Mouse (Mus musculus) v-Abl transformed pro-B cells (cell line): Measurements from ENCODE around the gene Adipor2.

Source experiments
- in situ Hi-C, 2 experiments: fragments of 400-800 bp; cut with MboI; formaldehyde crosslinking; loops; one replicate each; pipeline ENCODE4 v1.15.1; 2025; ENCODE audit not compliant: unreplicated experiment in 2 of 2

Gene Adipor2

GRCm38 (mm10) chr6:119328521-119329115, 88.9 kb downstream of the Adipor2 start:
- in situ Hi-C loops, result loop anchor here in 1 of 2 experiments (25.0 kb wide), 2 partner anchors 916 to 1141 kb away; partner anchors contain the start of genes Bms1 and Ret

DNA sequence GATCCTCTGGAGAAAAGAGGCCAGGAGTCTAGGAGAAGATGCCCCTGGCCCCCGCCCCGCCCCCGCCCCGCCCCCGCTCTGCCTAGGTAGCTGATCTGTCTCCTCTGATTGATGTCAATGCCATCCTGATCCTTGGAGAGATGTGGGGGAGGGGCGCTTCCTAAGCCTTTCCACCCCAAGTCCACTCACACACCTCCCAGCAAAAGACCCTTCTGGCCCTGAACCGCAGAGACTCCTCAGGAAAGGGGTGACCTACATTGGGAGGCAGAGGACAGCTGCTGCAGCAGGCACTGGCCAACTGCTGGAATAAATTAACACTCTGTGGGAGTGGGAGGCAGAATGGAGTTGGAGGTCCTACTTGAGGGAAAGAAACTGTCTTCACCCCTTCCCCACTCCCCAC, 91.0 kb downstream of the Adipor2 start:
- in situ Hi-C loops, result loop anchor here in 1 of 2 experiments (25.0 kb wide), 2 partner anchors 914 to 1139 kb away; partner anchors contain the start of genes Bms1 and Ret

DNA sequence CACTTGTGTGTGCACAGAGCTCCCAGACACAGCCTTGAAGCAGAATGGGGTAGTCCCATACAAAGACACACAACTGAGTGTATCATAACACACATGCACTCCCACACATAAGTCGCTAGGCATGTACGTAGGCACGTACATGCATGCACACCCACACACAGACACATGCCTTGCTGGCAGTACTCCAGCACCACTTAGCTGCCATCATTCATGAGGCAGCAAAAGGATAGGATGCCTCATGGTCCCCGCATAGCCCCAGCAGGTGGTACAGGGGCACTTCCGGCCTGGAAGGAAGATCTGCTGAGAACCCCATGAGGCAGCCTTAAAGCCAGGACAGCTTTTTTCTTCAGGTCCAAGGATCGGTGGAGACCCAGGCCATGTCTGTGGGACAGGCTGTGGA, 91.5 kb downstream of the Adipor2 start:
- in situ Hi-C loops, result loop anchor here in 1 of 2 experiments (25.0 kb wide), 2 partner anchors 914 to 1139 kb away; partner anchors contain the start of genes Bms1 and Ret

DNA sequence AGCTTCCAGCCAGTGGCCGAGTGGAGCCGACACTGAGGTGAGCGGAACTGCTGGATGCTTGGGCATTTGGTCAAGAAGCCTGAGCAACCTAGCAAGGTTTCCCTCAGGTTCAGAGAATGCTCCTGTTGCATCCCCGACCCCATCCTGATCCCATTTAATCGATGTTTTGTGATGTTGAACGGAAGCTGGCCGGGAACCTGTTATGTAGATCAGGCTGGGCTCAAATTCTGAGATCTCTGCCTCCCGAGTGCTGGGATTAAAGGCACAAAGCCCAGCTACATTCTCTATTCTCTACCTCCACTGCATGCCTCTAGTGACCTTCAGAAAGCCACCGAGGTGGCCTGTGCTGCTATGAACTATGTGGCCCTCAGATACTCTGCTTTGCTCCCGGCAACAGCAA, 92.7 kb downstream of the Adipor2 start:
- in situ Hi-C loops, result loop anchor here in 1 of 2 experiments (25.0 kb wide), 2 partner anchors 912 to 1137 kb away; partner anchors contain the start of genes Bms1 and Ret

DNA sequence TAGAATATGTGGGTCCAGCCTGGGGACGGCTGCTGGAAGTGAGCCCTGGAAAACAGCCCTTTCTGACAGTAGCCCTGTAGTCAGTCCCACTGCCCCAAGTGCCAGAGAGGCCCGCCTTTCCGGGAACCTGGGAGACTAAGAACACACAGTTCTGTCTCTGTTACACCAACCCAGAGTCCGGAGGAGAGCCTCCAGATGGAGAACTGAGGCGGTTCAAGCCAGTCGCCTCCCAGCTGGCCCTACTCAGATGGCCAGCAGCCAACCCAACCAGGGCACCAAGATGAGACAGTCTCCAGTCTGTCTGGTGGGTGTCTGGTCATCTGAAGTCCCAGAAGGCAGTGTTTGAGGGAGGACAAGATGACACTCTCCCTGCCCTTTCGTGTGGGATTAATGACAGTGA, 95.8 kb downstream of the Adipor2 start:
- in situ Hi-C loops, result no loop called here

DNA sequence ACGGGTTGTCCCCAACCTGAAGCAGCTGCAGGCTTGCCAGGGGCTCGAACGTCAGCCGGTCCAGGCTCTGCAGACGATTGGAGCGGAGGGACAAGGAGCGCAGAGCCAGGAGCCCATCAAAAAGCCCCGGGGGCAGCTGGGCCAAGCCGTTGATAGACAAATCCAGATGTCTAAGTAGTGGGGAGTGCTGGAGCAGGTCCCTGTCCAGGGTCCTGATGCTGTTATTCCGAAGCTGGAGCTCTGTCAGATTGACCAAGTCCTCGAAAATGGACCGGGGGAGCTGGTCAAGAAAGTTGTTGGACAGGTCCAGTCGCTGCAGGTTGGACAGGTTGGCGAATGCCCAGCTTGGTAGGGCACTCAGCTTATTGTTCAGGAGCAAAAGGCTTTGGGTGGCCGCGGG, 97.0 kb downstream of the Adipor2 start:
- in situ Hi-C loops, result no loop called here

GRCm38 (mm10) chr6:119319358-119319757, 98.1 kb downstream of the Adipor2 start:
- in situ Hi-C loops, result no loop called here

DNA sequence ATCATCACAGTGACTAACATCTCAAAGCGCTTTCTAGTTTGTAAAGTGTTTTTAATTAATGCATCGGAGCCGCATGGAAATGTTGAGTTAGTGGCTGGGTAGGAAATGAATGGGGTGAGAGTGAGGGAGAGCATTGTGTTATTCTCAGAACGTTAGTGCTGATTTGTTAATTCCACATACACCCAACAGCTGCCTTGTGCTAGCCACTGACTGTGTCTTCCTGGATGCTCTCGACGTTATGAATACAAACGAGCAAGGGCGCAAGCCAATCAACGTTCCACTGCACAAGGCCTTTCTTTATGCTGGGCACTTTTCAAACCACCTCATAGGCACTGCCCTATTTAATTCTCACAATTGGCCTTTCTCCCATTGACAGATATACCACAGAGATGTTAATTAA, 98.8 kb downstream of the Adipor2 start:
- in situ Hi-C loops, result no loop called here

DNA sequence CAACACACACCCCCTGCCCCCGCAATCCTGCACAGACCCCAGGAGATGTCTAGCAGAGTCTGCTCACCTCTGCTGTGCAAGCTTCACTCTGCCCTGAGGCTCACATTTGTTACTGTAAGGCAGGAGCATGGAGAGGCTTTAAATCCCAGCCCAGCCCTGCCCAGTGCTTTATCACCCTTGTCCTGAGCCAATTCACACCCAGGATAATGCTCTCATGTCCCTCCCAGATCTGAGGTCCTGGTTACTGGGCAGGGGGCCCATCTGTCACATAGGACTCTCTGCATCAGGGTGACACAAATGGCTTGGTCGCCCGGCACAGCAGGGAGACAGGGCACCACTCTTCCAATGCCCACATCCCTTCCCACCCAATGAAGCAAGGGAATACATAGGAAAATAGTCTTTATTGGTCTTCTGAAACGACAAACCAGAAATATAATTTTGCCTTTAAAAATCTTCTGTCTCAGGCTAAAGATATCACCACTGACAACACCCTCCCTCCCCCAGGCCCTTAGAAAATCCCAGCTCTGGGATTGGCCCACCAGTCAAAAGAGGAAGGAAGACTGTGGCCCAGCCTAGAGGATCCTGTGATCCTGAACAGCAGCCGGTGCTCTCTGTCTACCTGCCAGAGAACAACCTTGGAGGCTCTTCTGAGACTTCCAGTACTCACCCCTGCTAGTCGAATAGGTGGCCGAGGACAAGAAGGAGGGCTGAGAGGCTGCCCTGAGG, 102.6 kb downstream of the Adipor2 start:
- in situ Hi-C loops, result no loop called here

DNA sequence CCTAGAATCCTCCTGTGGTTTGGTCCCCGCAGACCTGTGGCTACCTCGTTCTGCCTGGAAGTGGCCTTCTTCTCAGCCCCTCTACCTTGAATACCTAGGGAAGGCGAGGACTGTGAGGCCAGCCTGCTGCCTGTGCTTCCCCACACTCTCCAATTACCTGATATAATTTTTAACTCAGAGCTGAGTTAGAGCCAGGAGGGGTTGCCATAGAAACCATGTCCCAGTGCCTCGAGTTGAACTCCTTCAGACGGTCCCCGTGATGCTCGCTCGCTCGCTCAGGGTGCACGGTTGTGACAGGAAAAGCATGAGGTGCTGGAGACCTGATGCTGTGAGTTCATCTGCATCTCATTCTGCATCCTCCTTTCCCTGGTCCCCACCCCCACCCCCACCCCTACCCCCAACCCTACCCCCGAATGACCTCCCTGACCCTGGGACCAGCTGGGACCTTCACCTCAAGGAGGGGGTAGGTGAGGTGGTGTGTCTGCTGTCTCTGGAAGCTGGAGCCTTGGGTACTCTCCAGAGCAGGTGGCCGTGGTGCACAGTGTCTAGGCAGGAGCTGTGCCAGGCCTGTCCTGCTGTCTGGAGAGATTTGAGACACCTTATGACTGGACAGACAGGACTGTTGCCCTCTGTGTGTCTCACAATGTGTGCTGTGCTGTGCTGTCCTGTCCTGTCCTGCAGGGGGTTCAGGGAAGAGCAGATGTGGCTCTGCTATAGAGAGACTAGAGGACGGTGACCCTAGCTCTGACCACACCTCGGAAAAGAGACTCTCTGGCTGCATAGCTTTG, 103.7 kb downstream of the Adipor2 start:
- in situ Hi-C loops, result no loop called here

DNA sequence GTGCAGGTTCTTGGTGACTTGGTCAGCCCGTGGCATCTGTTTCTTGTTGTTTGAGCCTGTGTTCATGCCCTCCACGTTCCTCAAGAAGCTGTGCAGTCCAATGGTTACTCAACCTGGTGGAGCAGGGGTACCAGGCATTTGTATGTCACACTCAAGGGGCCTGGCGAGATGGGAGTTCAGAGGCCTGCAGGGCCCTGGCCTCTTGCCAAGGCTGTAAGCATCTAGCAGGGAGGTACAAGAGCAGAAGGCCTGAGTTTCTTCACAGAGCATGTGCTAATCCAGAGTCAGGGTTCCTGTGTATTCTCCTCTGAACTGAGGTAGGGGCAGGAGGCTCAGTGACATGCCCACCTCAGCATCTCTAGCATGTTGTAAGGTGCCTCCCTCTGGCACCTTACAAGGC, 104.4 kb downstream of the Adipor2 start:
- in situ Hi-C loops, result no loop called here

- in situ Hi-C loops, result no loop called here
These were observed 105.1 kb downstream of the Adipor2 start for GRCm38 (mm10) chr6:119312381-119312780.

GRCm38 (mm10) chr6:119310176-119310575, 107.3 kb downstream of the Adipor2 start:
- in situ Hi-C loops, result no loop called here

DNA sequence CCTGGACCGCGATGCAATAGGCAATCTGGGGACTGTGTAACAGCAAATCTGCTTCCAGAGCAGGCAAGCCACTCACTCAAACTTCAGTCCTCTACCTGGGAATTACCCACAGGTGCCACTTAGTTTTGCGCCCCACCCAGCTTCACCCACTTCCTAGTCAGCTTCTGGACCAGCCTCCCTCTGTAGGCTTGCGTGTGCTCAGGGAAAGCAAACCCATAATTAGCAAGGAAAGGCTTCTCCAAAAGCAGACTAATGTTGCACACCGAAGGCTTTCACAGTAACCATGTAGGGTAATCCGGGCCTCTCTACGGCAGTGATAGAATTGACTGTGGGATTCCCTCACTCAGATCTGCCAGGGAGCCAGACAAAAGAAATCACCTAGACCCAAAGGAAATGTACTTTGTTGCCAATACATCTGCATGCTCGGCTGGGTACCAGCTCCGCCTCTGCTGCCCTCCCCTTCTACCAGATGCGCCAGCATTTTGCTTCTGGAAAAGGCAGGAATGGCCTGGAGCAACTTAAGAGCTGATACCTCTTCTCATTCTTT, 109.6 kb downstream of the Adipor2 start:
- in situ Hi-C loops, result no loop called here

DNA sequence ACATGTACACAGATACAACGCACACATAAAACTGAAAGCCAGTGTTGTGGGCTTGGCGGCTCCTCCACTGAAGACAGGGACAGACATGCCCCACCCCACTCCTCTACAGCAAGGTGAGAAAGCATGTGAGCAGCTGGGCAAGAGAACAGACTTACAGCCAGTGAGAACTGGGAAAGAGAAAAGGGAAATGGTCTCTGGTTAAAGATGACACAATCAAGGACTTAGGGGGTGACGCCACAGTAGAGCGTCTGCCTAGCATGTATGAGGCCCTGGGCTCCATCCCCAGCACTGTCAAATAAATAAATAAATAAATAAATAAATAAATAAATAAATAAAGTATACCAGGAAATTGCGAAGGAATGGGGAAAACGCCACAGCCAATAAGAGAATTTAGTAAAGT, 114.2 kb downstream of the Adipor2 start:
- in situ Hi-C loops, result no loop called here
